ENCODE assay signal across 8 mouse cellular contexts in the genomic region with DNA sequence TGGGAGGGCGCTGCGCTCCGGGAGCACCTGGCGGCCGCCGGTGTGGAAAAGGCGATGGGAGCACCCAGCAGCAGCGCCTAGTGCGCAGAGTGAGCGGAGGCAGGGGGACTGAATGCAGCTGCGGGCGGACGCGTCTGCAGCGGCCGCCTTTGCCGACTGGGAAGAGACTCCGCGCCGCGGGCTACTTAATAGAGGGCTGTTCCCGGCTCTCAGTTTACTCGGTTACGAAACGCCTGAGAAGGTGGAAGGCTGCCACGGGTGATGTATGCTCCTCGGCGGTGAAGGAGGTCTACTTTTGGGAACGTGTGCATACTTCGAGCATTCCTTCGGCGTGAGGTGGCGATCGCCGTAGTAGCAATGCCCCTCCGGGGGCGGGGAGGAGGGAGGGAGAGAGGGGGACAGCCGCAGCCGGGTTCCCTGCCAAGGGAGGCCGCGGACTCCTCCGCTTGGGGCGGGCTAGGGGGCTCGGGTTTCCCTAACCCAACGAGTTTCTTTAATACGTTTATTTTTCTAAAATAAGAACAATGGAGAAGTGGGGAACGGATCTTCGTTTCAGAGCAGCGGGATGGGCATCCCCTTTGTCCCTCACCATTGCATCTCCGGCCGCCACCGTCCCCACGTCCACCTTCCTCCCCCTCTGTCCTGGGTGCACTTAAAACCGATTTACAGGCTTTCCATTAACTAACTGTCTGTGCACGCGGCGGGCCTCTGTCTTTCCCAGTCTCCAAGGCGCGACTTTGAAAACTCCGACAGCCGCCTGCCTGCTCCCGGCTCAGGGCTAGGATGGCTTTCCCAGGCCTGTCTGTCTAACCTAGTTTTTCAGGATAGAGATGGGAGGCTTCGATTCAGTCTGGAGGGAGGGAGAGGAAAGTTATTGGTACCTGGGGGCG. TPM values are rescaled to one million over a fixed set of nuclear protein-coding genes. Genes with fewer than 3 reads are reported as not detected.
DNase-seq lines count a peak whose midpoint lies in the region; ATAC-seq and TF ChIP-seq lines count a peak whose summit lies in the region.

TSS of gene Col12a1 (minus strand) at position 351 of the 890 bp plus-strand sequence.

- peak; percentile 38 for ATAC-seq in hindbrain, postnatal 0 days
- ATAC-seq in liver, embryonic 16.5 days (ENCODE audit: low read depth): no peak

- peak within 1 kb of the TSS; percentile 86 for H3K4me2 ChIP-seq in hindbrain, postnatal 0 days (ENCODE audit: low read depth, low read length)
- peak within 1 kb of the TSS; percentile 59 for H3K4me2 ChIP-seq in liver, embryonic 16.5 days (ENCODE audit: low read depth, low read length)

- DNase-seq in kidney, adult 18-20 months: peak; percentile 48
- no peak for DNase-seq in kidney, adult 11 months
- peak; percentile 75 for DNase-seq in gastrocnemius, postnatal 25 days
- DNase-seq in hindbrain, postnatal 0 days (ENCODE audit: low spot score): peak; percentile 67
- DNase-seq in spleen, adult 18-20 months: no peak

- no peaks in the 10 kb centered on the region for H3K36me3 ChIP-seq in hindbrain, postnatal 0 days (ENCODE audit: insufficient read depth, low read length)
- H3K36me3 ChIP-seq in liver, embryonic 16.5 days (ENCODE audit: control insufficient read depth, insufficient read depth): no peaks in the 10 kb centered on the region

- H3K4me3 ChIP-seq in cortical plate, adult 2 months (ENCODE audit: insufficient read depth, low read length): peak within 1 kb of the TSS; percentile 28
- peak within 1 kb of the TSS; percentile 48 for H3K4me3 ChIP-seq in hindbrain, postnatal 0 days (ENCODE audit: low read length)
- peak within 1 kb of the TSS; percentile 48 for H3K4me3 ChIP-seq in liver, embryonic 16.5 days (ENCODE audit: low read depth, low read length)
- H3K4me3 ChIP-seq in olfactory bulb, adult 2 months (ENCODE audit: insufficient read depth, low read depth, low read length): peak within 1 kb of the TSS; percentile 54

- no peak for TF ChIP-seq CTCF in cortical plate, adult 2 months (IDR thresholded peaks at IDR 0.05; ENCODE audit: extremely low read depth, insufficient read depth, low read length)
- no peak; the same call in 1 of the 2 replicates for TF ChIP-seq CTCF in hindbrain, postnatal 0 days (IDR thresholded peaks at IDR 0.05; ENCODE audit: low read depth)
- TF ChIP-seq CTCF in olfactory bulb, adult 2 months (IDR thresholded peaks at IDR 0.05; ENCODE audit: insufficient read depth, low read depth, low read length): no peak

- TF ChIP-seq POLR2A in cortical plate, adult 2 months (IDR thresholded peaks at IDR 0.05; ENCODE audit: extremely low read depth, insufficient read depth, low read length): no peak
- TF ChIP-seq POLR2A in olfactory bulb, adult 2 months (IDR thresholded peaks at IDR 0.05; ENCODE audit: insufficient read depth, low read depth, low read length): no peak

- H3K4me1 ChIP-seq in cortical plate, adult 2 months (ENCODE audit: control insufficient read depth, insufficient read depth, low read length): no peaks in the 10 kb centered on the region
- H3K4me1 ChIP-seq in hindbrain, postnatal 0 days (ENCODE audit: insufficient read depth, low read length): peaks cover 14% of the 10 kb centered on the region
- no peaks in the 10 kb centered on the region for H3K4me1 ChIP-seq in liver, embryonic 16.5 days (ENCODE audit: control insufficient read depth, low read depth, low read length)
- H3K4me1 ChIP-seq in olfactory bulb, adult 2 months (ENCODE audit: control insufficient read depth, insufficient read depth, low read length): peaks cover 25% of the 10 kb centered on the region

- no peaks in the 10 kb centered on the region for H3K9me3 ChIP-seq in hindbrain, postnatal 0 days (ENCODE audit: low read length)
- no peaks in the 10 kb centered on the region for H3K9me3 ChIP-seq in liver, embryonic 16.5 days (replicated peaks; ENCODE audit: control insufficient read depth, low read length)

- H3K9ac ChIP-seq in hindbrain, postnatal 0 days (replicated peaks; ENCODE audit: low read length): peak within 1 kb of the TSS; percentile 43
- H3K9ac ChIP-seq in liver, embryonic 16.5 days (ENCODE audit: low read depth, low read length): no peak within 1 kb of the TSS

- peaks cover 8% of the 10 kb centered on the region; the same call in 1 of the 2 replicates for H3K27me3 ChIP-seq in hindbrain, postnatal 0 days (ENCODE audit: insufficient read depth, low read length)
- peaks cover 41% of the 10 kb centered on the region for H3K27me3 ChIP-seq in liver, embryonic 16.5 days (ENCODE audit: control insufficient read depth, insufficient read depth, low read depth, low read length)

- no peak within 1 kb of the TSS for H3K27ac ChIP-seq in cortical plate, adult 2 months (ENCODE audit: insufficient read depth, low read length)
- 0 out of 2 replicates have a peak within 1 kb of the TSS, but pooled peaks have one; percentile 17 for H3K27ac ChIP-seq in hindbrain, postnatal 0 days
- H3K27ac ChIP-seq in liver, embryonic 16.5 days (ENCODE audit: low read length): no peak within 1 kb of the TSS
- no peak within 1 kb of the TSS for H3K27ac ChIP-seq in olfactory bulb, adult 2 months (ENCODE audit: insufficient read depth, low read depth, low read length)

- WGBS in hindbrain, postnatal 0 days: under 1% methylated on average over 61 of the region's 64 CpGs
- WGBS in liver, embryonic 16.5 days (ENCODE audit: insufficient replicate concordance): 1% methylated on average over 64 of the region's 64 CpGs
- WGBS in olfactory bulb, adult 2 months: under 1% methylated on average over 64 of the region's 64 CpGs

RNA-seq across cellular contexts. Expression of gene Col12a1, which starts in this region (rescaled TPM):
- 10.3 and 10.9 TPM in 2 replicates for polyA plus RNA-seq in cortical plate, adult 2 months (2012; rRNA removed)
- 10 to 100 TPM in 1 of 2 experiments, 1 to 10 TPM in 1; 8.8 to 20.8 TPM for total RNA-seq in gastrocnemius, postnatal 25 days (2021)
- total RNA-seq in hindbrain, postnatal 0 days (2014; rRNA removed): 17.0 and 18.2 TPM in 2 replicates
- 5.9 and 6.9 TPM in 2 replicates for polyA plus RNA-seq in hindbrain, postnatal 0 days (2015; fragmentation: Nextera tagmentation; extraction: Ambion mirVana)
- polyA plus RNA-seq in liver, embryonic 16.5 days (2015; fragmentation: Nextera tagmentation; extraction: Ambion mirVana): 0.78 and 1.7 TPM in 2 replicates
- polyA plus RNA-seq in olfactory bulb, adult 2 months (2012; ENCODE audit: insufficient read depth, insufficient read length, low replicate concordance, missing spikeins): not detected in 2 replicates

Comparison
In these comparisons a context has a peak if more than half of its experiments do, and no peak if none do; other contexts are left out.
1. DNase-seq: peak in kidney, adult 18-20 months (single experiment), gastrocnemius, postnatal 25 days (single experiment) and hindbrain, postnatal 0 days (single experiment); none in kidney, adult 11 months (single experiment) and spleen, adult 18-20 months (0 of 2).
2. Peak in every context shown above with its lines, with median percentiles within 50 percentile points of each other: H3K4me3 ChIP-seq.